Mouse (Mus musculus) thymus, postnatal 0 days (tissue): ENCODE data around the gene Slc25a22. TPM values are rescaled to one million over a fixed set of nuclear protein-coding genes. Genes with fewer than 3 reads are reported as not detected.
A peak's percentile ranks its signal among the peaks of the same experiment; 100 is the strongest.

Experiments
- DNase-seq: peaks from one replicate; pipeline ENCODE4 v3.0.0-alpha.2; 2015; ENCODE audit warnings: low spot score
- polyA plus RNA-seq: library from polyadenylated mRNA; unstranded; fragments of >200 nt; fragmentation: Nextera tagmentation; extraction: Ambion mirVana; gene quantifications from 2 replicates; pipeline ENCODE4 v1.2.1, GENCODE M21; 2015

The Slc25a22 gene
- polyA plus RNA-seq, 1 experiment from 2014 or later: 19.0 TPM

- DNase-seq: no peak
Measured at GRCm38 (mm10) chr7:141435856-141436522, 1.7 kb downstream of the Slc25a22 start.

- DNase-seq: peak; percentile 67
Measured at GRCm38 (mm10) chr7:141435129-141435855, 2.4 kb downstream of the Slc25a22 start.

- peak; percentile 59 for DNase-seq
Measured at GRCm38 (mm10) chr7:141434464-141434863, 3.2 kb downstream of the Slc25a22 start.

GRCm38 (mm10) chr7:141433517-141434400, 3.9 kb downstream of the Slc25a22 start:
- no peak for DNase-seq

GRCm38 (mm10) chr7:141432741-141433516, 4.8 kb downstream of the Slc25a22 start:
- no peak for DNase-seq

GRCm38 (mm10) chr7:141432186-141432611, 5.5 kb downstream of the Slc25a22 start:
- DNase-seq: no peak

- DNase-seq: no peak
Measured at GRCm38 (mm10) chr7:141431434-141432185, 6.1 kb downstream of the Slc25a22 start.

- no peak for DNase-seq
Measured at GRCm38 (mm10) chr7:141430585-141431240, 7.0 kb downstream of the Slc25a22 start.

GRCm38 (mm10) chr7:141429840-141430584, 7.7 kb downstream of the Slc25a22 start:
- no peak for DNase-seq

GRCm38 (mm10) chr7:141429310-141429709, 8.4 kb downstream of the Slc25a22 start, which contains the start of gene Cend1:
Gene Cend1, minus strand, starts transcription at chr7:141429491.
- DNase-seq: peak; percentile 38

- no peak for DNase-seq
Measured at GRCm38 (mm10) chr7:141428701-141429100, 9.0 kb downstream of the Slc25a22 start.

- no peak for DNase-seq
Measured at GRCm38 (mm10) chr7:141426948-141427730, 10.6 kb downstream of the Slc25a22 start.

GRCm38 (mm10) chr7:141423811-141424210, 13.9 kb downstream of the Slc25a22 start:
- DNase-seq: no peak

GRCm38 (mm10) chr7:141420030-141420702, 17.5 kb downstream of the Slc25a22 start:
- DNase-seq: no peak

GRCm38 (mm10) chr7:141418970-141419369, 18.7 kb downstream of the Slc25a22 start:
- no peak for DNase-seq

GRCm38 (mm10) chr7:141417731-141418681, 19.7 kb downstream of the Slc25a22 start:
- no peak for DNase-seq
